Mouse (Mus musculus) neural tube, embryonic 14.5 days (tissue): ENCODE measurements around the gene Zbtb4. TPM values are rescaled to one million over a fixed set of nuclear protein-coding genes. Genes with fewer than 3 reads are reported as not detected.
A peak's percentile ranks its signal among the peaks of the same experiment; 100 is the strongest.

Experiments used
- ATAC-seq: fragments of 200-750 bp; cut with Nextera tagmentation; 2 replicates; pipeline ENCODE4 v1.8.0; 2017; ENCODE audit warnings: low read depth, mild to moderate bottlenecking, moderate TSS enrichment, moderate library complexity
- H3K27ac ChIP-seq: fragments of 300-500 bp; sonication (generic); 2 replicates; pipeline ENCODE4 v1.5.1; 2014; ENCODE audit warnings: low read depth, mild to moderate bottlenecking, control low read depth, low read length, moderate library complexity, mixed read lengths
- H3K27me3 ChIP-seq: fragments of 300-500 bp; sonication (generic); 2 replicates; pipeline ENCODE4 v1.6.1; 2014; ENCODE audit warnings: low read length; ENCODE audit not compliant: control insufficient read depth, insufficient read depth
- H3K36me3 ChIP-seq: fragments of 300-500 bp; sonication (generic); 2 replicates; pipeline ENCODE4 v1.6.1; 2014; ENCODE audit warnings: low read length, mixed read lengths; ENCODE audit not compliant: control insufficient read depth, insufficient read depth
- H3K4me1 ChIP-seq: fragments of 300-500 bp; sonication (generic); 2 replicates; pipeline ENCODE4 v1.6.1; 2014; ENCODE audit warnings: low read length; ENCODE audit not compliant: control insufficient read depth, insufficient read depth
- H3K4me2 ChIP-seq: fragments of 300-500 bp; sonication (generic); 2 replicates; pipeline ENCODE4 v1.6.1; 2014; ENCODE audit warnings: mild to moderate bottlenecking, low read depth, low read length, control low read depth
- H3K4me3 ChIP-seq: fragments of 300-500 bp; sonication (generic); 2 replicates; pipeline ENCODE4 v1.5.1; 2014; ENCODE audit warnings: low read depth, low read length, control low read depth, mixed read lengths
- H3K9ac ChIP-seq: fragments of 300-500 bp; sonication (generic); replicated peaks from 2 replicates; pipeline ENCODE4 v1.6.1; 2014; ENCODE audit warnings: low read depth, mild to moderate bottlenecking, control low read depth, low read length, mixed read lengths
- H3K9me3 ChIP-seq: fragments of 300-500 bp; sonication (generic); 2 replicates; pipeline ENCODE4 v1.6.1; 2016; ENCODE audit warnings: low read length; ENCODE audit not compliant: control insufficient read depth
- WGBS: fragments of 180-500 bp; shearing (Covaris S2); extraction: QIAGEN DNeasy Blood & Tissue Kit; methylation state at CpG from one replicate; pipeline ENCODE4 v1.1.7; 2014; 5-methylcytosine and 5-hydroxymethylcytosine counted together
- polyA plus RNA-seq: library from polyadenylated mRNA; unstranded; fragments of >200 nt; fragmentation: Nextera tagmentation; extraction: Ambion mirVana; gene quantifications from 2 replicates; pipeline ENCODE4 v1.2.1, GENCODE M21; 2014

Zbtb4 gene
- polyA plus RNA-seq, result 4.3 and 6.0 TPM in 2 replicates

GRCm38 (mm10) chr11:69765221-69766125, at the start of gene Zbtb4:
Zbtb4 (plus strand) TSS chr11:69765912.
- Histone ChIP-seq H3K4me3 (peak within 1 kb of the TSS; percentile 86), H3K9ac (peak within 1 kb of the TSS; percentile 98), H3K9me3 (no peaks in the 10 kb centered on the region), H3K27ac (peak within 1 kb of the TSS; percentile 89), H3K36me3 (no peaks in the 10 kb centered on the region), H3K4me1 (peaks cover 18% of the 10 kb centered on the region), H3K27me3 (no peaks in the 10 kb centered on the region), H3K4me2 (peak within 1 kb of the TSS; percentile 58)
- 15% methylated on average over 49 of the region's 55 CpGs for WGBS
- ATAC-seq, result peak; percentile 64

GRCm38 (mm10) chr11:69715929-69716328, 49.8 kb upstream of the Zbtb4 start:
- Histone ChIP-seq H3K36me3 (no peaks in the 10 kb centered on the region), H3K27me3 (no peaks in the 10 kb centered on the region), H3K9me3 (no peaks in the 10 kb centered on the region), H3K27ac (no peak overlapping the region), H3K4me2 (no peak overlapping the region), H3K4me1 (no peaks in the 10 kb centered on the region), H3K4me3 (no peak overlapping the region), H3K9ac (no peak overlapping the region)
- no peak for ATAC-seq
- WGBS, result 19% methylated on average over 5 of the region's 5 CpGs

- 71% methylated on average over 4 of the region's 4 CpGs for WGBS
- Histone ChIP-seq H3K36me3 (no peaks in the 10 kb centered on the region), H3K4me2 (no peak overlapping the region), H3K9ac (no peak overlapping the region), H3K27me3 (no peaks in the 10 kb centered on the region), H3K27ac (no peak overlapping the region), H3K4me3 (no peak overlapping the region), H3K9me3 (no peaks in the 10 kb centered on the region), H3K4me1 (no peaks in the 10 kb centered on the region)
- no peak for ATAC-seq
Measured at GRCm38 (mm10) chr11:69716953-69717352, 48.8 kb upstream of the Zbtb4 start.

GRCm38 (mm10) chr11:69718661-69719060, 47.1 kb upstream of the Zbtb4 start:
- H3K4me1 ChIP-seq, result no peaks in the 10 kb centered on the region
- no peaks in the 10 kb centered on the region for H3K9me3 ChIP-seq
- ATAC-seq, result no peak
- no peaks in the 10 kb centered on the region for H3K36me3 ChIP-seq
- WGBS, result 33% methylated on average over 15 of the region's 15 CpGs
- H3K9ac ChIP-seq, result no peak overlapping the region
- no peak overlapping the region for H3K27ac ChIP-seq
- H3K4me3 ChIP-seq, result no peak overlapping the region
- H3K27me3 ChIP-seq, result no peaks in the 10 kb centered on the region
- no peak overlapping the region for H3K4me2 ChIP-seq

GRCm38 (mm10) chr11:69719423-69719822, 46.3 kb upstream of the Zbtb4 start:
- H3K4me3 ChIP-seq, result no peak overlapping the region
- 73% methylated on average over 6 of the region's 6 CpGs for WGBS
- H3K27me3 ChIP-seq, result no peaks in the 10 kb centered on the region
- no peaks in the 10 kb centered on the region for H3K9me3 ChIP-seq
- no peak for ATAC-seq
- no peak overlapping the region for H3K27ac ChIP-seq
- H3K9ac ChIP-seq, result no peak overlapping the region
- H3K36me3 ChIP-seq, result no peaks in the 10 kb centered on the region
- H3K4me1 ChIP-seq, result no peaks in the 10 kb centered on the region
- no peak overlapping the region for H3K4me2 ChIP-seq

- no peaks in the 10 kb centered on the region for H3K36me3 ChIP-seq
- no peak for ATAC-seq
Measured at GRCm38 (mm10) chr11:69720852-69721251, 44.9 kb upstream of the Zbtb4 start.

GRCm38 (mm10) chr11:69723074-69723473, 42.6 kb upstream of the Zbtb4 start:
- Histone ChIP-seq H3K27ac (no peak overlapping the region), H3K9me3 (no peaks in the 10 kb centered on the region), H3K4me1 (no peaks in the 10 kb centered on the region), H3K36me3 (no peaks in the 10 kb centered on the region), H3K4me3 (no peak overlapping the region), H3K27me3 (no peaks in the 10 kb centered on the region), H3K9ac (no peak overlapping the region), H3K4me2 (no peak overlapping the region)
- ATAC-seq, result no peak
- WGBS, result 63% methylated on average over 2 of the region's 2 CpGs

More at GRCm38 (mm10) chr11:69720852-69721251, 44.9 kb upstream of the Zbtb4 start:
- Histone ChIP-seq H3K4me1 (no peaks in the 10 kb centered on the region), H3K27ac (no peak overlapping the region), H3K27me3 (no peaks in the 10 kb centered on the region), H3K9me3 (no peaks in the 10 kb centered on the region), H3K4me3 (no peak overlapping the region), H3K4me2 (no peak overlapping the region), H3K9ac (no peak overlapping the region)
- 87% methylated on average over 6 of the region's 6 CpGs for WGBS

- H3K27me3 ChIP-seq, result no peaks in the 10 kb centered on the region
- 39% methylated on average over 5 of the region's 5 CpGs for WGBS
- no peaks in the 10 kb centered on the region for H3K9me3 ChIP-seq
- ATAC-seq, result no peak
- no peaks in the 10 kb centered on the region for H3K36me3 ChIP-seq
- no peaks in the 10 kb centered on the region for H3K4me1 ChIP-seq
- no peak overlapping the region for H3K4me3 ChIP-seq
- no peak overlapping the region for H3K27ac ChIP-seq
- no peak overlapping the region for H3K9ac ChIP-seq
- no peak overlapping the region for H3K4me2 ChIP-seq
Measured at GRCm38 (mm10) chr11:69725951-69726350, 39.8 kb upstream of the Zbtb4 start.

- 27% methylated on average over 3 of the region's 3 CpGs for WGBS
- Histone ChIP-seq H3K27ac (no peak overlapping the region), H3K9me3 (no peaks in the 10 kb centered on the region), H3K4me2 (no peak overlapping the region), H3K36me3 (peaks cover 2% of the 10 kb centered on the region), H3K4me1 (no peaks in the 10 kb centered on the region), H3K27me3 (no peaks in the 10 kb centered on the region), H3K9ac (no peak overlapping the region), H3K4me3 (no peak overlapping the region)
- no peak for ATAC-seq
Measured at GRCm38 (mm10) chr11:69729063-69729462, 36.6 kb upstream of the Zbtb4 start.
